Mouse (Mus musculus): ENCODE data around the gene Elf5. TPM values are rescaled to one million over a fixed set of nuclear protein-coding genes. Genes with fewer than 3 reads are reported as not detected.

Elf5 gene
- not detected in 2 replicates for polyA plus RNA-seq (2012; ENCODE audit: low replicate concordance)

GRCm38 (mm10) chr2:103411348-103411747 lies at the start of gene Elf5:
Gene Elf5, plus strand, starts transcription at chr2:103411688.

GRCm38 (mm10) chr2:103484617-103485401 lies 73.3 kb downstream of the Elf5 start, which contains the start of gene Cat:
Gene Cat, minus strand, starts transcription at chr2:103485160.

Other genes starting within 250 kb of the Elf5 start
- gene Ehf, start 108.4 kb upstream of the Elf5 start, polyA plus RNA-seq (2012; ENCODE audit: low replicate concordance): not detected in 2 replicates
- gene Cat, start 73.5 kb downstream of the Elf5 start, polyA plus RNA-seq (2012; ENCODE audit: low replicate concordance): 42.5 and 49.9 TPM in 2 replicates
- 2.1 and 3.4 TPM in 2 replicates for gene Abtb2, start 154.6 kb downstream of the Elf5 start, polyA plus RNA-seq (2012; ENCODE audit: low replicate concordance)